Mouse (Mus musculus): ENCODE results near the gene Scin. TPM values are rescaled to one million over a fixed set of nuclear protein-coding genes. Genes with fewer than 3 reads are reported as not detected.
A peak's percentile ranks its signal among the peaks of the same experiment; 100 is the strongest.

Scin gene
- polyA plus RNA-seq, 1 experiment, result 79.2 TPM

GRCm38 (mm10) chr12:40035506-40035905 lies 98.5 kb downstream of the Scin start:
- no peak overlapping the region for H3K4me3 ChIP-seq (ENCODE audit: low read depth, low read length)
- TF ChIP-seq CTCF (IDR thresholded peaks at IDR 0.05; ENCODE audit: extremely low read depth, insufficient read length, insufficient replicate concordance, low read depth, low read length) (no peak), POLR2A (IDR thresholded peaks at IDR 0.05; ENCODE audit: low read depth, low read length) (no peak)
- H3K27ac ChIP-seq (ENCODE audit: insufficient read depth, low read depth, low read length), result no peak overlapping the region
- H3K4me1 ChIP-seq (ENCODE audit: control insufficient read depth, insufficient read depth, insufficient read length, low read length), result peaks cover 3% of the 10 kb centered on the region; the same call in 1 of the 2 replicates
- WGBS, result 18% methylated on average over 4 of the region's 4 CpGs
- H3K36me3 ChIP-seq (ENCODE audit: control insufficient read depth, insufficient read depth, low read length), result peaks cover 6% of the 10 kb centered on the region
- no peaks in the 10 kb centered on the region for H3K27me3 ChIP-seq (ENCODE audit: control insufficient read depth, insufficient read depth, low read length)

- Histone ChIP-seq H3K36me3 (ENCODE audit: control insufficient read depth, insufficient read depth, low read length) (peaks cover 5% of the 10 kb centered on the region), H3K27ac (ENCODE audit: insufficient read depth, low read depth, low read length) (no peak overlapping the region), H3K27me3 (ENCODE audit: control insufficient read depth, insufficient read depth, low read length) (no peaks in the 10 kb centered on the region), H3K4me3 (ENCODE audit: low read depth, low read length) (no peak overlapping the region), H3K4me1 (ENCODE audit: control insufficient read depth, insufficient read depth, insufficient read length, low read length) (no peaks in the 10 kb centered on the region)
- no peak for TF ChIP-seq POLR2A (IDR thresholded peaks at IDR 0.05; ENCODE audit: low read depth, low read length)
- TF ChIP-seq CTCF (IDR thresholded peaks at IDR 0.05; ENCODE audit: extremely low read depth, insufficient read length, insufficient replicate concordance, low read depth, low read length), result no peak
- WGBS, result 72% methylated on average over 4 of the region's 4 CpGs
Measured at GRCm38 (mm10) chr12:40029201-40029600, 104.8 kb downstream of the Scin start.

- no peak overlapping the region for H3K4me3 ChIP-seq (ENCODE audit: low read depth, low read length)
- 74% methylated on average over 3 of the region's 3 CpGs for WGBS
- no peaks in the 10 kb centered on the region for H3K27me3 ChIP-seq (ENCODE audit: control insufficient read depth, insufficient read depth, low read length)
- TF ChIP-seq POLR2A (IDR thresholded peaks at IDR 0.05; ENCODE audit: low read depth, low read length) (no peak), CTCF (IDR thresholded peaks at IDR 0.05; ENCODE audit: extremely low read depth, insufficient read length, insufficient replicate concordance, low read depth, low read length) (no peak)
- H3K27ac ChIP-seq (ENCODE audit: insufficient read depth, low read depth, low read length), result no peak overlapping the region
- H3K4me1 ChIP-seq (ENCODE audit: control insufficient read depth, insufficient read depth, insufficient read length, low read length), result peaks cover under 1% of the 10 kb centered on the region; the same call in 1 of the 2 replicates
- peaks cover 5% of the 10 kb centered on the region for H3K36me3 ChIP-seq (ENCODE audit: control insufficient read depth, insufficient read depth, low read length)
Measured at GRCm38 (mm10) chr12:40027846-40028245, 106.2 kb downstream of the Scin start.

- Histone ChIP-seq H3K27ac (ENCODE audit: insufficient read depth, low read depth, low read length) (no peak overlapping the region), H3K4me3 (ENCODE audit: low read depth, low read length) (no peak overlapping the region), H3K27me3 (ENCODE audit: control insufficient read depth, insufficient read depth, low read length) (no peaks in the 10 kb centered on the region), H3K36me3 (ENCODE audit: control insufficient read depth, insufficient read depth, low read length) (peaks cover 5% of the 10 kb centered on the region), H3K4me1 (ENCODE audit: control insufficient read depth, insufficient read depth, insufficient read length, low read length) (peaks cover 2% of the 10 kb centered on the region; the same call in 1 of the 2 replicates)
- 81% methylated on average over 3 of the region's 3 CpGs for whole genome bisulfite sequencing
- TF ChIP-seq CTCF (IDR thresholded peaks at IDR 0.05; ENCODE audit: extremely low read depth, insufficient read length, insufficient replicate concordance, low read depth, low read length) (no peak), POLR2A (IDR thresholded peaks at IDR 0.05; ENCODE audit: low read depth, low read length) (no peak)
Measured at GRCm38 (mm10) chr12:40027444-40027843, 106.6 kb downstream of the Scin start.

GRCm38 (mm10) chr12:40023918-40024317 lies 110.1 kb downstream of the Scin start:
- Histone ChIP-seq H3K4me1 (ENCODE audit: control insufficient read depth, insufficient read depth, insufficient read length, low read length) (peaks cover 7% of the 10 kb centered on the region; the same call in 1 of the 2 replicates), H3K27ac (ENCODE audit: insufficient read depth, low read depth, low read length) (no peak overlapping the region), H3K27me3 (ENCODE audit: control insufficient read depth, insufficient read depth, low read length) (no peaks in the 10 kb centered on the region), H3K36me3 (ENCODE audit: control insufficient read depth, insufficient read depth, low read length) (0 out of 2 replicates have a peak, but pooled peaks cover 1% of the 10 kb centered on the region), H3K4me3 (ENCODE audit: low read depth, low read length) (no peak overlapping the region)
- 28% methylated on average over 2 of the region's 2 CpGs for WGBS
- no peak for TF ChIP-seq POLR2A (IDR thresholded peaks at IDR 0.05; ENCODE audit: low read depth, low read length)
- no peak for TF ChIP-seq CTCF (IDR thresholded peaks at IDR 0.05; ENCODE audit: extremely low read depth, insufficient read length, insufficient replicate concordance, low read depth, low read length)

- Histone ChIP-seq H3K27ac (ENCODE audit: insufficient read depth, low read depth, low read length) (peak overlapping the region; percentile 58; the same call in 1 of the 2 replicates), H3K4me3 (ENCODE audit: low read depth, low read length) (no peak overlapping the region), H3K36me3 (ENCODE audit: control insufficient read depth, insufficient read depth, low read length) (0 out of 2 replicates have a peak, but pooled peaks cover 1% of the 10 kb centered on the region), H3K4me1 (ENCODE audit: control insufficient read depth, insufficient read depth, insufficient read length, low read length) (peaks cover 7% of the 10 kb centered on the region; the same call in 1 of the 2 replicates), H3K27me3 (ENCODE audit: control insufficient read depth, insufficient read depth, low read length) (no peaks in the 10 kb centered on the region)
- WGBS, result 29% methylated on average over 3 of the region's 3 CpGs
- TF ChIP-seq POLR2A (IDR thresholded peaks at IDR 0.05; ENCODE audit: low read depth, low read length) (no peak), CTCF (IDR thresholded peaks at IDR 0.05; ENCODE audit: extremely low read depth, insufficient read length, insufficient replicate concordance, low read depth, low read length) (no peak)
Measured at GRCm38 (mm10) chr12:40023014-40023642, 110.9 kb downstream of the Scin start.

GRCm38 (mm10) chr12:40022344-40022743 lies 111.7 kb downstream of the Scin start:
- H3K36me3 ChIP-seq (ENCODE audit: control insufficient read depth, insufficient read depth, low read length), result 0 out of 2 replicates have a peak, but pooled peaks cover 1% of the 10 kb centered on the region
- TF ChIP-seq CTCF (IDR thresholded peaks at IDR 0.05; ENCODE audit: extremely low read depth, insufficient read length, insufficient replicate concordance, low read depth, low read length) (no peak), POLR2A (IDR thresholded peaks at IDR 0.05; ENCODE audit: low read depth, low read length) (no peak)
- no peak overlapping the region for H3K27ac ChIP-seq (ENCODE audit: insufficient read depth, low read depth, low read length)
- H3K27me3 ChIP-seq (ENCODE audit: control insufficient read depth, insufficient read depth, low read length), result no peaks in the 10 kb centered on the region
- H3K4me3 ChIP-seq (ENCODE audit: low read depth, low read length), result no peak overlapping the region
- peaks cover 10% of the 10 kb centered on the region; the same call in 1 of the 2 replicates for H3K4me1 ChIP-seq (ENCODE audit: control insufficient read depth, insufficient read depth, insufficient read length, low read length)
- 75% methylated on average over 3 of the region's 3 CpGs for WGBS
